Mouse (Mus musculus) testis, adult 2 months (tissue): ENCODE data around the gene Lag3.

Source experiments
- CTCF ChIP-seq: fragments of 200-500 bp; IDR thresholded peaks from 2 replicates; pipeline ENCODE4 v1.5.1; 2012; ENCODE audit warnings: low read depth, mild to moderate bottlenecking, inconsistent platforms, low read length, moderate library complexity; ENCODE audit not compliant: control insufficient read depth, insufficient read depth, insufficient replicate concordance
- POLR2A ChIP-seq: fragments of 200-500 bp; IDR thresholded peaks from 2 replicates; pipeline ENCODE4 v1.6.1; 2012; ENCODE audit warnings: low read depth, mild to moderate bottlenecking, inconsistent platforms, low read length, moderate library complexity; ENCODE audit not compliant: control insufficient read depth

GRCm38 (mm10) chr6:124936681-124937080 is 25.2 kb upstream of the Lag3 start:
- TF ChIP-seq POLR2A (no peak), CTCF (no peak)
